Mouse (Mus musculus): ENCODE measurements around the gene 1700015F17Rik. TPM values are rescaled to one million over a fixed set of nuclear protein-coding genes. Genes with fewer than 3 reads are reported as not detected.

Gene 1700015F17Rik
- not detected for total RNA-seq (2021)
- long read RNA-seq: 0 reads

GRCm38 (mm10) chr5:5479043-5479442, at the start of gene 1700015F17Rik:
TSS of gene 1700015F17Rik (minus strand) at chr5:5479143.
- DNase-seq (ENCODE audit: low spot score in 2 of 2): no peak

- no peak for DNase-seq (ENCODE audit: low spot score in 2 of 2)
These were observed 36.5 kb upstream of the 1700015F17Rik start for GRCm38 (mm10) chr5:5515411-5515810.

- peak; percentile 95 to 98 for DNase-seq (ENCODE audit: low spot score in 2 of 2)
These were observed 35.5 kb upstream of the 1700015F17Rik start, which contains the start of gene Cldn12 for GRCm38 (mm10) chr5:5514196-5515076. TSS of gene Cldn12 (minus strand) at chr5:5514958.

- no peak for DNase-seq (ENCODE audit: low spot score in 2 of 2)
These were observed 32.5 kb upstream of the 1700015F17Rik start for GRCm38 (mm10) chr5:5511401-5511800.

- no peak for DNase-seq (ENCODE audit: low spot score in 2 of 2)
These were observed 32.0 kb upstream of the 1700015F17Rik start for GRCm38 (mm10) chr5:5510989-5511388.

GRCm38 (mm10) chr5:5510304-5510887, 31.5 kb upstream of the 1700015F17Rik start:
- DNase-seq (ENCODE audit: low spot score in 2 of 2): no peak

- no peak for DNase-seq (ENCODE audit: low spot score in 2 of 2)
These were observed 29.3 kb upstream of the 1700015F17Rik start for GRCm38 (mm10) chr5:5508231-5508630.

- peak in 1 of 2 experiments; percentile 63 for DNase-seq (ENCODE audit: low spot score in 2 of 2)
These were observed 28.8 kb upstream of the 1700015F17Rik start for GRCm38 (mm10) chr5:5507701-5508225.

GRCm38 (mm10) chr5:5504456-5504855, 25.5 kb upstream of the 1700015F17Rik start:
- no peak for DNase-seq (ENCODE audit: low spot score in 2 of 2)

GRCm38 (mm10) chr5:5503381-5503780, 24.4 kb upstream of the 1700015F17Rik start:
- no peak for DNase-seq (ENCODE audit: low spot score in 2 of 2)

GRCm38 (mm10) chr5:5501583-5501982, 22.6 kb upstream of the 1700015F17Rik start:
- peak in 1 of 2 experiments; percentile 57 for DNase-seq (ENCODE audit: low spot score in 2 of 2)

GRCm38 (mm10) chr5:5496393-5496792, 17.4 kb upstream of the 1700015F17Rik start:
- DNase-seq (ENCODE audit: low spot score in 2 of 2): no peak

GRCm38 (mm10) chr5:5495042-5495441, 16.1 kb upstream of the 1700015F17Rik start:
- DNase-seq (ENCODE audit: low spot score in 2 of 2): no peak

GRCm38 (mm10) chr5:5494269-5495005, 15.5 kb upstream of the 1700015F17Rik start:
- DNase-seq (ENCODE audit: low spot score in 2 of 2): peak in 1 of 2 experiments; percentile 62

GRCm38 (mm10) chr5:5492163-5492562, 13.2 kb upstream of the 1700015F17Rik start:
- DNase-seq (ENCODE audit: low spot score in 2 of 2): no peak

GRCm38 (mm10) chr5:5486071-5486470, 7.1 kb upstream of the 1700015F17Rik start:
- DNase-seq (ENCODE audit: low spot score in 2 of 2): no peak

GRCm38 (mm10) chr5:5483254-5483858, 4.4 kb upstream of the 1700015F17Rik start:
- DNase-seq (ENCODE audit: low spot score in 2 of 2): no peak

- peak in 1 of 2 experiments; percentile 54 for DNase-seq (ENCODE audit: low spot score in 2 of 2)
These were observed 2.7 kb upstream of the 1700015F17Rik start for GRCm38 (mm10) chr5:5481662-5482061.

- DNase-seq (ENCODE audit: low spot score in 2 of 2): no peak
These were observed 2.8 kb downstream of the 1700015F17Rik start for GRCm38 (mm10) chr5:5476133-5476532.

- no peak for DNase-seq (ENCODE audit: low spot score in 2 of 2)
These were observed 13.7 kb downstream of the 1700015F17Rik start for GRCm38 (mm10) chr5:5465256-5465655.
